Mouse (Mus musculus) heart, adult 2 months (tissue): ENCODE measurements around the gene Gm14597.
"Not testable (repeated sequence)": the region's sequence is repeated elsewhere in the genome, so short reads cannot be mapped to it uniquely, and the experiment has no call there.

Experiments used
- CTCF ChIP-seq: fragments of 200-600 bp; IDR thresholded peaks from 2 replicates; pipeline ENCODE4 v1.8.1; 2022; ENCODE audit warnings: antibody characterized with exemption, mild to moderate bottlenecking, moderate library complexity
- POLR2A ChIP-seq: fragments of 200-500 bp; IDR thresholded peaks from 2 replicates; pipeline ENCODE4 v1.6.1; 2011; ENCODE audit warnings: mild to moderate bottlenecking, low read depth, low read length, control low read depth; ENCODE audit not compliant: insufficient read depth

DNA sequence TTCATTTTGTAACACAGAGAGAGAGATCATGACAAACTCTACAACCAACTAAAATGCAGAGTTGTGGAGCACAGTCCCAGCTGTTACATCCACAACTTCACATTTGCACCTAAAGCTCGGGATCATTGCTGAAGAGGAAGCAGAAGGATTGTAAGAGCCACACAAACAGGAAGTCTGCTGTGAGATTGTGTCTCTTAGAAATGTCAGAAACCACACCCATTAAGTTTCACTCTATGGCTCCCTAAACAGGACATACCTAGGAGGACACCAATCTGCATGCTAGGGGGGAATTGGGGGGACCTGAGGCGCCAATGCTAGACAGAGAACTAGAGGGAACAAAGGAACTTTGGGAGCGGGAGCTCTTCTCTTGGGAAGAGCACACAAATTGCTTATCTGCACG lies 44.1 kb upstream of the Gm14597 start:
- TF ChIP-seq CTCF, POLR2A: not testable (repeated sequence)
